Mouse (Mus musculus) forebrain, embryonic 10.5 days (tissue): ENCODE data around the gene Syne3. TPM values are rescaled to one million over a fixed set of nuclear protein-coding genes. Genes with fewer than 3 reads are reported as not detected.

Experiments used
- DNase-seq: peaks from one replicate; pipeline ENCODE4 v3.0.0-alpha.2; 2017; ENCODE audit warnings: low spot score; ENCODE audit errors: extremely low spot score
- H3K27ac ChIP-seq: fragments of 300-500 bp; sonication (generic); 2 replicates; pipeline ENCODE4 v1.5.1; 2016; ENCODE audit warnings: mild to moderate bottlenecking
- H3K27me3 ChIP-seq: fragments of 300-500 bp; sonication (generic); 2 replicates; pipeline ENCODE4 v1.6.1; 2016; ENCODE audit warnings: mild to moderate bottlenecking; ENCODE audit not compliant: poor library complexity, severe bottlenecking
- H3K36me3 ChIP-seq: fragments of 300-500 bp; sonication (generic); replicated peaks from 2 replicates; pipeline ENCODE4 v1.6.1; 2016; ENCODE audit warnings: mild to moderate bottlenecking, moderate library complexity
- H3K4me1 ChIP-seq: fragments of 300-500 bp; sonication (generic); 2 replicates; pipeline ENCODE4 v1.6.1; 2016
- H3K4me3 ChIP-seq: fragments of 300-500 bp; sonication (generic); 2 replicates; pipeline ENCODE4 v1.5.1; 2016; ENCODE audit warnings: mild to moderate bottlenecking, moderate library complexity
- H3K9me3 ChIP-seq: fragments of 300-500 bp; sonication (generic); 2 replicates; pipeline ENCODE4 v1.6.1; 2016; ENCODE audit warnings: mild to moderate bottlenecking, moderate library complexity
- WGBS: fragments of 180-500 bp; shearing (Covaris S2); methylation state at CpG from one replicate; pipeline ENCODE4 v1.1.7; 2016; 5-methylcytosine and 5-hydroxymethylcytosine counted together
- polyA plus RNA-seq: library from polyadenylated mRNA; unstranded; fragments of >200 nt; fragmentation: Nextera tagmentation; extraction: Ambion mirVana; gene quantifications from 2 replicates; pipeline ENCODE4 v1.2.1, GENCODE M21; 2016

The Syne3 gene
- polyA plus RNA-seq, 1 experiment from 2014 or later = 0.10 TPM

- 0 out of 2 replicates have a peak overlapping the region, but pooled peaks have one; percentile 35 for H3K27ac ChIP-seq
Measured at GRCm38 (mm10) chr12:104921071-104921470, 88.5 kb downstream of the Syne3 start.

GRCm38 (mm10) chr12:104919247-104919646 is 90.4 kb downstream of the Syne3 start:
- no peak overlapping the region for H3K27ac ChIP-seq
- DNase-seq = no peak
- peaks cover 38% of the 10 kb centered on the region for H3K4me1 ChIP-seq
- H3K36me3 ChIP-seq = no peaks in the 10 kb centered on the region
- 0 out of 2 replicates have a peak, but pooled peaks cover under 1% of the 10 kb centered on the region for H3K27me3 ChIP-seq
- WGBS = 84% methylated on average over 2 of the region's 2 CpGs
- H3K4me3 ChIP-seq = no peak overlapping the region
- peaks cover 5% of the 10 kb centered on the region; the same call in 1 of the 2 replicates for H3K9me3 ChIP-seq

More at GRCm38 (mm10) chr12:104921071-104921470, 88.5 kb downstream of the Syne3 start:
- no peaks in the 10 kb centered on the region for H3K27me3 ChIP-seq
- peaks cover 40% of the 10 kb centered on the region for H3K4me1 ChIP-seq
- no peaks in the 10 kb centered on the region for H3K36me3 ChIP-seq
- H3K4me3 ChIP-seq = no peak overlapping the region
- 90% methylated on average over 7 of the region's 7 CpGs for WGBS
- H3K9me3 ChIP-seq = no peaks in the 10 kb centered on the region
- no peak for DNase-seq

- Histone ChIP-seq H3K9me3 (peaks cover 5% of the 10 kb centered on the region; the same call in 1 of the 2 replicates), H3K36me3 (no peaks in the 10 kb centered on the region)
- 98% methylated on average over 2 of the region's 2 CpGs for WGBS
Measured at GRCm38 (mm10) chr12:104917927-104918326, 91.7 kb downstream of the Syne3 start.

GRCm38 (mm10) chr12:104917297-104917696 is 92.3 kb downstream of the Syne3 start:
- no peak overlapping the region for H3K27ac ChIP-seq
- peaks cover 5% of the 10 kb centered on the region; the same call in 1 of the 2 replicates for H3K9me3 ChIP-seq
- no peaks in the 10 kb centered on the region for H3K36me3 ChIP-seq
- H3K4me1 ChIP-seq = peaks cover 33% of the 10 kb centered on the region
- H3K4me3 ChIP-seq = no peak overlapping the region
- WGBS = 94% methylated on average over 4 of the region's 4 CpGs
- 0 out of 2 replicates have a peak, but pooled peaks cover 9% of the 10 kb centered on the region for H3K27me3 ChIP-seq
- DNase-seq = no peak

More at GRCm38 (mm10) chr12:104917927-104918326, 91.7 kb downstream of the Syne3 start:
- H3K27ac ChIP-seq = no peak overlapping the region
- no peak overlapping the region for H3K4me3 ChIP-seq
- H3K4me1 ChIP-seq = peaks cover 33% of the 10 kb centered on the region
- DNase-seq = no peak
- 0 out of 2 replicates have a peak, but pooled peaks cover 9% of the 10 kb centered on the region for H3K27me3 ChIP-seq

- 91% methylated on average over 8 of the region's 8 CpGs for WGBS
- Histone ChIP-seq H3K27ac (no peak overlapping the region), H3K4me1 (peaks cover 35% of the 10 kb centered on the region), H3K9me3 (peaks cover 5% of the 10 kb centered on the region; the same call in 1 of the 2 replicates), H3K27me3 (peaks cover 10% of the 10 kb centered on the region; the same call in 1 of the 2 replicates), H3K36me3 (no peaks in the 10 kb centered on the region), H3K4me3 (no peak overlapping the region)
- DNase-seq = no peak
Measured at GRCm38 (mm10) chr12:104916776-104917175, 92.8 kb downstream of the Syne3 start.

- peaks cover 21% of the 10 kb centered on the region for H3K27me3 ChIP-seq
- peaks cover 31% of the 10 kb centered on the region for H3K4me1 ChIP-seq
- H3K36me3 ChIP-seq = no peaks in the 10 kb centered on the region
- H3K27ac ChIP-seq = peak overlapping the region; percentile 3; the same call in 1 of the 2 replicates
- DNase-seq = no peak
- no peak overlapping the region for H3K4me3 ChIP-seq
- WGBS = 51% methylated on average over 4 of the region's 4 CpGs
- peaks cover 5% of the 10 kb centered on the region; the same call in 1 of the 2 replicates for H3K9me3 ChIP-seq
Measured at GRCm38 (mm10) chr12:104915681-104916080, 93.9 kb downstream of the Syne3 start.

- Histone ChIP-seq H3K27ac (0 out of 2 replicates have a peak overlapping the region, but pooled peaks have one; percentile 36), H3K36me3 (no peaks in the 10 kb centered on the region), H3K4me1 (peaks cover 48% of the 10 kb centered on the region), H3K9me3 (peaks cover 5% of the 10 kb centered on the region; the same call in 1 of the 2 replicates), H3K27me3 (peaks cover 36% of the 10 kb centered on the region), H3K4me3 (no peak overlapping the region)
- 73% methylated on average over 3 of the region's 3 CpGs for WGBS
- DNase-seq = no peak
Measured at GRCm38 (mm10) chr12:104912990-104913389, 96.6 kb downstream of the Syne3 start.

GRCm38 (mm10) chr12:104912281-104912933 is 97.2 kb downstream of the Syne3 start:
- 33% methylated on average over 10 of the region's 10 CpGs for WGBS
- H3K36me3 ChIP-seq = no peaks in the 10 kb centered on the region
- no peak for DNase-seq
- H3K9me3 ChIP-seq = peaks cover 5% of the 10 kb centered on the region; the same call in 1 of the 2 replicates
- peaks cover 38% of the 10 kb centered on the region for H3K27me3 ChIP-seq
- peaks cover 54% of the 10 kb centered on the region for H3K4me1 ChIP-seq
- H3K4me3 ChIP-seq = no peak overlapping the region
- H3K27ac ChIP-seq = peak overlapping the region; percentile 54

GRCm38 (mm10) chr12:104909750-104910149 is 99.9 kb downstream of the Syne3 start:
- H3K4me1 ChIP-seq = peaks cover 54% of the 10 kb centered on the region
- H3K4me3 ChIP-seq = no peak overlapping the region
- WGBS = 86% methylated on average over 4 of the region's 4 CpGs
- H3K27ac ChIP-seq = peak overlapping the region; percentile 17; the same call in 1 of the 2 replicates
- no peaks in the 10 kb centered on the region for H3K36me3 ChIP-seq
- peaks cover 7% of the 10 kb centered on the region; the same call in 1 of the 2 replicates for H3K9me3 ChIP-seq
- peaks cover 63% of the 10 kb centered on the region for H3K27me3 ChIP-seq
- DNase-seq = no peak

- no peak for DNase-seq
- Histone ChIP-seq H3K9me3 (peaks cover 5% of the 10 kb centered on the region; the same call in 1 of the 2 replicates), H3K27ac (peak overlapping the region; percentile 74; the same call in 1 of the 2 replicates), H3K27me3 (peaks cover 68% of the 10 kb centered on the region), H3K4me3 (peak overlapping the region; percentile 5; the same call in 1 of the 2 replicates), H3K36me3 (no peaks in the 10 kb centered on the region), H3K4me1 (peaks cover 62% of the 10 kb centered on the region)
- 37% methylated on average over 5 of the region's 5 CpGs for WGBS
Measured at GRCm38 (mm10) chr12:104908986-104909385, 100.6 kb downstream of the Syne3 start.

GRCm38 (mm10) chr12:104908024-104908781 is 101.4 kb downstream of the Syne3 start:
- 2% methylated on average over 15 of the region's 15 CpGs for WGBS
- peak; percentile 33 for DNase-seq
- Histone ChIP-seq H3K27ac (peak overlapping the region; percentile 74), H3K4me3 (peak overlapping the region; percentile 5; the same call in 1 of the 2 replicates), H3K36me3 (no peaks in the 10 kb centered on the region), H3K9me3 (peaks cover 5% of the 10 kb centered on the region; the same call in 1 of the 2 replicates), H3K27me3 (peaks cover 67% of the 10 kb centered on the region), H3K4me1 (peaks cover 60% of the 10 kb centered on the region)

GRCm38 (mm10) chr12:104907133-104907532 is 102.5 kb downstream of the Syne3 start:
- WGBS = 85% methylated on average over 2 of the region's 2 CpGs
- no peak for DNase-seq
- H3K4me3 ChIP-seq = no peak overlapping the region
- peaks cover 5% of the 10 kb centered on the region; the same call in 1 of the 2 replicates for H3K9me3 ChIP-seq
- H3K36me3 ChIP-seq = no peaks in the 10 kb centered on the region
- H3K27ac ChIP-seq = no peak overlapping the region
- H3K27me3 ChIP-seq = peaks cover 73% of the 10 kb centered on the region
- peaks cover 49% of the 10 kb centered on the region for H3K4me1 ChIP-seq
